Mouse (Mus musculus) heart, postnatal 14 days (tissue): ENCODE measurements at regions not wholly inside any gene's neighbourhood (a gene's known extent, or its start where the extent isn't known, plus 50 kb on each side); places are given as distances from the start of the nearest gene placed in this dataset.

Experiments
- DNase-seq, 2 experiments: peaks; one replicate each; pipeline ENCODE4 v3.0.0; 2021 to 2022
- intact Hi-C: fragments of 180-260 bp; cut with DNase I; formaldehyde crosslinking; loops from one replicate; pipeline ENCODE4 v1.15.1; 2025

DNA sequence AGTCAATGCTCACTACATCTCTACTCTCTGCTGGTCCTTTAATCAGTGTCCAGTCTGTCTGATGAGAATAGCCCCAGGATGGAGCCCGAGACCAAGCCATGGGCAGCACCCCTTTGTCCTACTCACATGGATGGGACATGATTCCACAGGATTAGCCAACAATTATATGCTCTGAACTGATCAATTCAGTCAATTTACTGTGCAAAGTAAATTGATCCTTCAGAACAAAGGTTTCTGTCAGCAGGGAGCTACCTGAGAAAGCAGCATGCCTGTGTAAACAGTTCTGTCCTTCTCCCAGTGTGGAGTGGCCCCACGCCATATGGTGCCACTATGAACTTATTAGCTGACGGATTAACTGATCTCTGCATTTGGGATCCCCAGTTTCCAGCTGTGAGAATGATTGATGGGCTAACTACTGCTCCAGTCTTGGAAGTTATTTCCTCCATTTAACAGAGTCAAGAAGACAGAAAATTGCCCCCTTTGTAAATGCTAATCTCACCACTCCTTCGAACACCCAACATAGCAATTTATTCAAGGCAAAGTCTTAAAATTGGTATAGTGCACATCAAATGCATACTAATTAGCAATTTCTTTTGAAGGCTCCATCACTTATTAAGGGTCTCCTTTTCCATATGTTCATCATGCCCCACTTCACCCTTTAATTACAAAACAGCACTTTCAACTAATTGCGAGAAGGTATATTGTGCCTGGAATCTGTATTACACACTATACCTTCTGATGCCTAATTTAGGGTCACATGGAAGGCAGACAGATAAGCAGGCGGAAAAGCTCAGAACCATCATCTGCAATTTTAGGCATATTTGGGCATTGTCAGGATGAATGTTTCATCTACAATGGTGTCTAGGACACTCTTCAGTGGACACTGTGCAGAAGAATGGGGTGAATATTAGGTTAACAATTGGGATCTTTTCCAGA, 417.3 kb downstream of the Tmem161b start:
- DNase-seq, result no peak
- intact Hi-C loops, result no loop called here

DNA sequence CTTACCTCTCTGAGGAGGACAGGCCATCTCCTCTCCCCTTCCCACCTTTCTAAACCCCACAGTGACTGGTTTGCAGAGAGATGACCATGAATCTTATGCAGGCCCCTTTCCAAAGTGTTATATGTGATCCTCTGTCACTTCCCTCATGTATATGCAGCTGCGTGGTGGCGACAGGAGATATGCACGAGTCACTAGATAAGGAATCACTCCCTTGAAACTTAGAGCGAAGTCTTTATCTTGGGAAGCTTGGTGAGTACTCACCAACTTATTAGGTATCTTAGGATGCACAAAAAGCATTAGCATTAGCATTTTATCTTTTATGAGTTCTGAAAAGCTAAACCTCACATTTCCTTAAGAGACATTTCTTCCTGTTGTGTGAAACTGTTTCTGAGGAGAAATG, 421.9 kb downstream of the Tmem161b start:
- no peak for DNase-seq
- intact Hi-C loops, result no loop called here

- intact Hi-C loops, result no loop called here
- DNase-seq, result no peak
Measured at GRCm38 (mm10) chr13:84646899-84647298, 424.8 kb downstream of the Tmem161b start.

- no peak for DNase-seq
- intact Hi-C loops, result no loop called here
Measured at GRCm38 (mm10) chr13:84648056-84648455, 426.0 kb downstream of the Tmem161b start.

GRCm38 (mm10) chr13:84663967-84664366, 441.9 kb downstream of the Tmem161b start:
- no peak for DNase-seq
- intact Hi-C loops, result no loop called here

- no peak for DNase-seq
- intact Hi-C loops, result no loop called here
Measured at GRCm38 (mm10) chr13:84680971-84681370, 458.9 kb downstream of the Tmem161b start.

DNA sequence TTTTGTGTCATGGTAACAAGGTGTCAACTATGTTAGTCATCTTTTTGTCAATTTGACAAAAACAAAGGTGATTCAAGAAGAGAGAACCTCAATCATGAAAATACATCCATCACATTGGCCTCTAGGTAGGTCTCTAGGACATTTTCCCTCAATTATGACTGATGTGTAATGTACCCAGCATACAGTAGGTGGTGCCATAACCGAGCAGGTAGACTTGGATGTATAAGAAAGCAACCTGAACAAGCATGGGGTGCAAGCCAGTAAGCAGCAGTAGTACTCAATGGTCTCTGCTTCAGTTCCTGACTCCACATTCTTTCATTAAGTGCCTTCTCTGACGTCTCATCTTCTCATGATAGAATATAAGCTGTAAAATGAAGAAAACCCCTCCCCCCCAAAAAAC, 463.8 kb downstream of the Tmem161b start:
- intact Hi-C loops, result loop anchor here (5.0 kb wide), 1 partner anchor 71 kb away; no protein-coding TSS in a partner anchor
- DNase-seq, result peak in 1 of 2 experiments; percentile 13

DNA sequence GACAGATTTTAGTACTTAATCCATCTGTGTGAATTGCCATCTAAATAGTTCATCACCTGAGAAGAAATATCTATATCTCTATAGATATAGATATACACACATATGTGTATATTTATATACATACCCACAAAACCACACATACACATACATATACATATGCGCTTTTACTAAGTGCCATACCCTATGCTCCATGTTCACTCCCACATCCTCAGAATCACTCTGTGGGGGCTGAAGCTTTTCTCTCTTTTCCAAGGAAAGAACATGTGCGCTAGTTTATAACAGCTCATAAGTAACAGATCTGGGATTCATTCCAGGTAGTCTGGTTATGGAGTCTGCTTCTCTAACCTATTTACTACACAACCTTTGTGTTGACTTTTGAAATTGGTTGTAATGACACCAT, 471.4 kb downstream of the Tmem161b start:
- DNase-seq, result no peak
- intact Hi-C loops, result no loop called here

GRCm38 (mm10) chr13:84698472-84699080, 476.5 kb downstream of the Tmem161b start:
- intact Hi-C loops, result no loop called here
- DNase-seq, result no peak

DNA sequence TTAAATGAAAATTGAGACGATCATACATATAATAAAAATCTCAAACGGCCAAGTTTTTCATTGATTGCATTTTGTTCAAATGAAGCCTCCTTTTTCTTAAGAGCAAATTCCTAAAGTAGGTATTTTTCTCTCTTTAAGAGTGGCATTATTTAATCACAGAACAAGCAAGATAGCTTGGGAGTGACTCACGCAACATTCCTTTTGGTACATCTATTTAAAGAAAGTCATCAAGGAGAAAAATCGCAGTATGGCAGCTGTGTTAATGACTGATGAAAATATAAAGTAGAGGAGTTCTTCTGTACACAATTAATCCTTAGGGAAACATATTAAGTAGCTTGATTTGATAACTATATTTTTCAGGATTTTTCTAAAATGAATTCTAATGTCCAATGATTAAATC, 448.0 kb upstream of the Ccnh start:
- intact Hi-C loops, result no loop called here
- no peak for DNase-seq

- intact Hi-C loops, result no loop called here
- DNase-seq, result no peak
Measured at GRCm38 (mm10) chr13:84748331-84748730, 440.9 kb upstream of the Ccnh start.

GRCm38 (mm10) chr13:84749214-84749613, 440.0 kb upstream of the Ccnh start:
- intact Hi-C loops, result no loop called here
- DNase-seq, result no peak

DNA sequence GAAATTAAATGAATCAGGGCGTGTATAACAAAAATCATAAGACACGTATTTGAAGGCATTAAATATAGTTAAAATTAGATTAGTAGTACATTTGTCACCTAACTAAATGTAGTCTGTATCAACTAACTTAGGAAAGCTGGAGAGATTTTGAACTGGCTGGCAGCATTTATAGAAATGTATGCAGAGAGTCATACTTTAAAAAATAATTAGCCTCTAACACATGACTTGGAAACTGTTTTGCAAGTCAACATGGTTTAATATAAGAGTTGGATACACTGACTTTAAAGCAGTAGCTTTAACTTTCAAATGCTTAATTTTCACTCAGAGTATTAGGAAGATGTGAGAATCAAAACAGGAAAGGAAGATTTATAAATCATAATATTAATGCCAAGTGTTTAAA, 439.1 kb upstream of the Ccnh start:
- DNase-seq, result no peak
- intact Hi-C loops, result no loop called here

GRCm38 (mm10) chr13:84751576-84752490, 437.4 kb upstream of the Ccnh start:
- intact Hi-C loops, result no loop called here
- no peak for DNase-seq

DNA sequence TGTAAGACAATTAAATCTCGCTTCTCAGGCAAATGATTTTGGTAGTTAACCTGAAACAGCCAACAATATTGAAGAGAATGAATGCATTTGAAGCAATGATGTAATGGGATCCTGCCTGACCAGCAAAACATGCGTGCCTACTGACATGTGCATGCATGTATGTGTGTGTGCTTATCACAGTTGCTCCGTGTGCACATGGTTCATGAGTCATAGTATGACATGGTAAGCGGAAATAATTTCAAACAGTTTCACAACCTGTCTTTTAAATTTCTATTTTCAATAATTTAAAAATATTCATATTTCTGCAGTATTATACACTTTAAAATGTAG, 436.8 kb upstream of the Ccnh start:
- intact Hi-C loops, result no loop called here

GRCm38 (mm10) chr13:84753751-84754500, 435.3 kb upstream of the Ccnh start:
- no peak for DNase-seq
- intact Hi-C loops, result no loop called here

More for the DNA sequence above, 436.8 kb upstream of the Ccnh start:
- no peak for DNase-seq

- no peak for DNase-seq
- intact Hi-C loops, result loop anchor here (5.0 kb wide), 3 partner anchors 68 to 1038 kb away; partner anchors contain the start of gene Tmem161b
Measured at GRCm38 (mm10) chr13:84754821-84755725, 434.1 kb upstream of the Ccnh start.

DNA sequence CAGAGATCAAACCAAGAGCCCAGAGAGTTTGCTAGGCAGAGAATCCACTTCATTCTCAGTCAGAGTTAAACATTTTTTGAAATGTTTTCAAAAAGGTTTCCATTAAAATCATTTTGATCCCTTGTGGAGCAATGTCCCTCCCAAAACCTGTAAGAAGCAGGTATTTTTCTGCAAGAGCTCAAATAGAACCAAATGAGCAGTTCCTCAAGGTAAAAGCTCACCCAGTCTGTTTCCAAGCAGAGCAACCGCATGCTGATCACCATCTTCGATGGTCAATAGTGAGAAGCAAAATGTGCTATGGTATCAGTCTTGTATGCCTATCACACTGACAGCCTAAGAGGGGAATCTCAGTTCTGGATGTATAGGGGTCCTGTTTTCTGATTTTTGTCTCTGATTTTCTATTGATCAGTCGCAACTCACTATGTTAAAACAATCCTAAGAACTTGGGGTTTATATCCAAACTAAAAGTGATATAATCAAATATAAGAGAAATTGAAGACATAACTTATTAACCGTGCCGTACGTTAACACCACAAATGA, 432.3 kb upstream of the Ccnh start:
- intact Hi-C loops, result loop anchor here (5.0 kb wide), 3 partner anchors 70 to 1040 kb away; partner anchors contain the start of gene Tmem161b
- DNase-seq, result no peak
